Mouse (Mus musculus) layer of hippocampus, postnatal 25 days (tissue): ENCODE results near the gene Dop1b. TPM values are rescaled to one million over a fixed set of nuclear protein-coding genes. Genes with fewer than 3 reads are reported as not detected.
"Not testable (repeated sequence)": the region's sequence is repeated elsewhere in the genome, so short reads cannot be mapped to it uniquely, and the experiment has no call there.

Experiments used
- DNase-seq, 2 experiments: peaks; one replicate each; pipeline ENCODE4 v3.0.0; 2022; ENCODE audit warnings: mixed read lengths in 2 of 2, low spot score in 1 of 2; ENCODE audit errors: extremely low spot score in 1 of 2
- total RNA-seq, 2 experiments: library from RNA; stranded (reverse); gene quantifications; 2 replicates each; pipeline ENCODE4 v1.2.3; 2021

The Dop1b gene
- total RNA-seq, 2 experiments from 2014 or later = 101 to 104 TPM

- DNase-seq = no peak
These were observed 37.6 kb downstream of the Dop1b start for GRCm38 (mm10) chr16:93749147-93749910.

- DNase-seq = no peak
These were observed 38.8 kb downstream of the Dop1b start for GRCm38 (mm10) chr16:93750464-93750863.

GRCm38 (mm10) chr16:93751816-93752215 lies 40.1 kb downstream of the Dop1b start:
- no peak for DNase-seq

- no peak for DNase-seq
These were observed 44.9 kb downstream of the Dop1b start for GRCm38 (mm10) chr16:93756622-93757021.

- DNase-seq = no peak
These were observed 51.7 kb downstream of the Dop1b start for GRCm38 (mm10) chr16:93763378-93763777.

GRCm38 (mm10) chr16:93764597-93764996 lies 52.9 kb downstream of the Dop1b start:
- DNase-seq = no peak

GRCm38 (mm10) chr16:93766956-93767355 lies 55.3 kb downstream of the Dop1b start:
- peak in 1 of 2 experiments; percentile 50 for DNase-seq

GRCm38 (mm10) chr16:93767548-93767947 lies 55.8 kb downstream of the Dop1b start:
- no peak for DNase-seq

GRCm38 (mm10) chr16:93769621-93770020 lies 57.9 kb downstream of the Dop1b start:
- no peak for DNase-seq

GRCm38 (mm10) chr16:93770271-93770926 lies 58.7 kb downstream of the Dop1b start:
- no peak for DNase-seq

- no peak for DNase-seq
These were observed 63.0 kb downstream of the Dop1b start for GRCm38 (mm10) chr16:93774658-93775057.

- DNase-seq = no peak
These were observed 64.8 kb downstream of the Dop1b start for GRCm38 (mm10) chr16:93776468-93776867.

GRCm38 (mm10) chr16:93777247-93777999 lies 65.7 kb downstream of the Dop1b start:
- no peak for DNase-seq

- not testable (repeated sequence) for DNase-seq
These were observed 66.7 kb downstream of the Dop1b start for GRCm38 (mm10) chr16:93778393-93778792.

- DNase-seq = no peak
These were observed 67.8 kb downstream of the Dop1b start for GRCm38 (mm10) chr16:93779554-93779953.

GRCm38 (mm10) chr16:93780660-93781479 lies 69.2 kb downstream of the Dop1b start:
- no peak for DNase-seq

- no peak for DNase-seq
These were observed 72.5 kb downstream of the Dop1b start for GRCm38 (mm10) chr16:93784175-93784574.

GRCm38 (mm10) chr16:93785805-93786204 lies 74.1 kb downstream of the Dop1b start:
- DNase-seq = peak; percentile 42 to 76

- no peak for DNase-seq
These were observed 76.7 kb downstream of the Dop1b start for GRCm38 (mm10) chr16:93788388-93788787.

- DNase-seq = no peak
These were observed 77.2 kb downstream of the Dop1b start for GRCm38 (mm10) chr16:93788881-93789280.
